Mouse (Mus musculus): Measurements from ENCODE around the gene Gm8857. TPM values are rescaled to one million over a fixed set of nuclear protein-coding genes. Genes with fewer than 3 reads are reported as not detected.
"Not testable (repeated sequence)": the region's sequence is repeated elsewhere in the genome, so short reads cannot be mapped to it uniquely, and the experiment has no call there.

Gm8857 gene
- not detected for total RNA-seq (2021)
- long read RNA-seq, experiment 1: 0 reads
- long read RNA-seq, experiment 2: 0 reads

DNA sequence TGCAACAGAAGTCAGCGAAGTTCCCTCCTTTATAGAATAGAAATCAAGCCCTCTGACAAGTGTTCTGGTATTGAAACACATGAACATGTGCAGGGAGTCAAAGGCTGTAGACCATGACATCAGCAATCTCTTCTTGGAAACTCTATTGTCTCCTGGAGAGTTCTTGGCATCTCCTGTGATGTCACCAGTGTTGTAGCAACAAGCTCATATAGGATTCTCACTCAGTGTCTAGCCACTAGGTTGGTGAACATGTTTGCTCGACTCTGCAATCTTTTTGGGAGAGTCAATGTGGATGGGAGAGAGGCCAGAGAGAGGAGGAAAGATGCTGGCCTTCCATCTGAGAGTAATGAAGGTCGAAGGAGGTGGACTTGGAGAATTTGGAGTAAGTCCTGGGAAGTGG, at the start of gene Gm8857, which contains the start of gene Gm8871:
Gene Gm8857 (plus strand): TSS at position 303 of the 400 bp plus-strand sequence.
Gene Gm8871 (plus strand): TSS at position 301 of the 400 bp plus-strand sequence.
- intact Hi-C loops (cut with DNase I); DNase-seq (ENCODE audit: low spot score in 2 of 2): not testable (repeated sequence)

GRCm38 (mm10) chr5:10953512-10953911, 5.9 kb downstream of the Gm8857 start:
- DNase-seq (ENCODE audit: low spot score in 2 of 2); intact Hi-C loops (cut with DNase I): not testable (repeated sequence)

GRCm38 (mm10) chr5:10958057-10958456, 10.4 kb downstream of the Gm8857 start:
- intact Hi-C loops (cut with DNase I); DNase-seq (ENCODE audit: low spot score in 2 of 2): not testable (repeated sequence)

Other genes with a start within 250 kb of the Gm8857 start
- gene Gm8871, start within 50 bp of the Gm8857 start, total RNA-seq (2021): not detected
- not detected for gene Gm8879, start 179.8 kb downstream of the Gm8857 start, total RNA-seq (2021)
- not detected for gene Gm5861, start 235.3 kb downstream of the Gm8857 start, total RNA-seq (2021)